Mouse (Mus musculus) ES-E14 (cell line): ENCODE data around the gene Cspg4. TPM values are rescaled to one million over a fixed set of nuclear protein-coding genes. Genes with fewer than 3 reads are reported as not detected.

Source experiments
- DNase-seq: peaks from one replicate; pipeline ENCODE4 v3.0.0-alpha.2; 2013; ENCODE audit warnings: low read depth, low spot score
- H3K27ac ChIP-seq: 2 replicates; pipeline ENCODE4 v1.5.1; 2012; ENCODE audit warnings: low read depth, mild to moderate bottlenecking, low read length, moderate library complexity, mixed read lengths; ENCODE audit not compliant: poor library complexity, insufficient read depth, severe bottlenecking
- H3K36me3 ChIP-seq: 2 replicates; pipeline ENCODE4 v1.6.1; 2012; ENCODE audit warnings: mild to moderate bottlenecking, low read length, moderate library complexity, mixed read lengths; ENCODE audit not compliant: control insufficient read depth, poor library complexity, insufficient read depth, severe bottlenecking
- H3K4me1 ChIP-seq, 2 experiments: fragments of 150-350 bp in 1 of 2; sonication (generic) in 1 of 2; 2 replicates each; pipeline ENCODE4 v1.6.1; 2012; ENCODE audit warnings: low read length in 2 of 2, mild to moderate bottlenecking in 1 of 2, mixed read lengths in 1 of 2; ENCODE audit not compliant: control insufficient read depth in 2 of 2, insufficient read depth in 2 of 2, poor library complexity in 1 of 2
- H3K4me3 ChIP-seq, 2 experiments: fragments of 150-350 bp in 1 of 2; sonication (generic) in 1 of 2; 2 replicates each; pipeline ENCODE4 v1.5.1; 2012; ENCODE audit warnings: low read length in 2 of 2, low read depth in 1 of 2, mild to moderate bottlenecking in 1 of 2, mixed read lengths in 1 of 2; ENCODE audit not compliant: insufficient read depth in 1 of 2, poor library complexity in 1 of 2, severe bottlenecking in 1 of 2
- H3K9ac ChIP-seq: 2 replicates; pipeline ENCODE4 v1.6.1; 2012; ENCODE audit warnings: low read depth, mild to moderate bottlenecking, low read length, mixed read lengths; ENCODE audit not compliant: poor library complexity, insufficient read depth, severe bottlenecking
- H3K9me3 ChIP-seq: fragments of 150-350 bp; sonication (generic); 2 replicates; pipeline ENCODE4 v1.6.1; 2012; ENCODE audit warnings: low read depth, mild to moderate bottlenecking, low read length; ENCODE audit not compliant: control insufficient read depth, insufficient read depth
- CHD2 ChIP-seq: IDR thresholded peaks from 2 replicates; pipeline ENCODE4 v1.6.1; 2014; ENCODE audit warnings: mild to moderate bottlenecking, low read depth, low read length, inconsistent platforms
- HCFC1 ChIP-seq: IDR thresholded peaks from 2 replicates; pipeline ENCODE4 v1.6.1; 2012; ENCODE audit warnings: low read length, inconsistent platforms, borderline replicate concordance; ENCODE audit not compliant: insufficient read depth
- MAFK ChIP-seq: IDR thresholded peaks from 2 replicates; pipeline ENCODE4 v1.6.1; 2014; ENCODE audit warnings: mild to moderate bottlenecking, low read depth, low read length, inconsistent platforms; ENCODE audit not compliant: insufficient read depth
- ZC3H11A ChIP-seq: IDR thresholded peaks from 2 replicates; pipeline ENCODE4 v1.6.1; 2012; ENCODE audit warnings: low read depth, mild to moderate bottlenecking, inconsistent platforms, low read length, borderline replicate concordance
- ZNF384 ChIP-seq: IDR thresholded peaks from 2 replicates; pipeline ENCODE4 v1.6.1; 2012; ENCODE audit warnings: low read depth, low read length, inconsistent platforms
- in situ Hi-C, 2 experiments: fragments of 600-800 bp; cut with MboI; formaldehyde crosslinking; loops; one replicate each; pipeline ENCODE4 v1.15.1; 2025; ENCODE audit warnings: low sequenced_read_pairs in 2 of 2, inconsistent platforms in 1 of 2; ENCODE audit not compliant: unreplicated experiment in 2 of 2
- total RNA-seq: library from RNA; depleted of rRNA; stranded (reverse); fragments of 300-350 nt; gene quantifications from 2 replicates; pipeline ENCODE4 v1.2.3, GENCODE M21; 2012

Gene Cspg4
- total RNA-seq, 1 experiment = 1.3 TPM

GRCm38 (mm10) chr9:56828841-56829240 is 36.0 kb upstream of the Cspg4 start:
- Histone ChIP-seq H3K4me3 (no peak overlapping the region), H3K9me3 (no peaks in the 10 kb centered on the region), H3K27ac (no peak overlapping the region), H3K9ac (no peak overlapping the region), H3K4me1 (peaks cover 0 to 6% of the 10 kb centered on the region in 2 experiments; a peak in 2 of 4 replicates), H3K36me3 (no peaks in the 10 kb centered on the region)
- DNase-seq = no peak
- in situ Hi-C loops = no loop called here
- no peak for TF ChIP-seq HCFC1
- TF ChIP-seq ZNF384 = no peak
- no peak for TF ChIP-seq ZC3H11A
- TF ChIP-seq MAFK = no peak
- TF ChIP-seq CHD2 = no peak

GRCm38 (mm10) chr9:56830162-56830561 is 34.7 kb upstream of the Cspg4 start:
- Histone ChIP-seq H3K36me3 (no peaks in the 10 kb centered on the region), H3K4me1 (peaks cover 0 to 6% of the 10 kb centered on the region in 2 experiments; a peak in 2 of 4 replicates), H3K9ac (no peak overlapping the region), H3K4me3 (no peak overlapping the region), H3K9me3 (no peaks in the 10 kb centered on the region), H3K27ac (no peak overlapping the region)
- in situ Hi-C loops = no loop called here
- TF ChIP-seq ZNF384 (no peak), CHD2 (no peak), MAFK (no peak)
- peak; percentile 41 for DNase-seq

DNA sequence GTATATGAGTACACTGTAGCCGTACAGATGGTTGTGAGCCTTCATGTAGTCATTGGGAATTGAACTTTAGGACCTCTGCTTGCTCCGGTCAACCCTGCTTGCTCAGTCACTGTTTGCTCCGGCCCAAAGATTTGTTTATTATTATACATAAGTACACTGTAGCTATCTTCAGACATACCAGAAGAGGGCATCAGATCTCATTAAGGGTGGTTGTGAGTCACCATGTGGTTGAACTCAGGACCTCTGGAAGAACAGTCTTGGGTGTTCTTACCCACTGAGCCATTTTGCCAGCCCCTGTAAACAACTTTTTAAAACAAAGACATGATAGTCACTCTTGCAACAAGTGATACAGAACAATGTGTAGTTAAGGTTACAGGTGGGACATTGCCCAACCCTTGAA is 32.9 kb upstream of the Cspg4 start:
- Histone ChIP-seq H3K9me3 (no peaks in the 10 kb centered on the region), H3K4me3 (no peak overlapping the region), H3K36me3 (no peaks in the 10 kb centered on the region), H3K4me1 (peaks cover 0 to 6% of the 10 kb centered on the region in 2 experiments; a peak in 2 of 4 replicates), H3K27ac (no peak overlapping the region), H3K9ac (no peak overlapping the region)
- TF ChIP-seq HCFC1 = no peak
- no peak for TF ChIP-seq MAFK
- no peak for TF ChIP-seq ZC3H11A
- TF ChIP-seq CHD2 = no peak
- TF ChIP-seq ZNF384 = no peak
- in situ Hi-C loops = no loop called here
- DNase-seq = no peak

DNA sequence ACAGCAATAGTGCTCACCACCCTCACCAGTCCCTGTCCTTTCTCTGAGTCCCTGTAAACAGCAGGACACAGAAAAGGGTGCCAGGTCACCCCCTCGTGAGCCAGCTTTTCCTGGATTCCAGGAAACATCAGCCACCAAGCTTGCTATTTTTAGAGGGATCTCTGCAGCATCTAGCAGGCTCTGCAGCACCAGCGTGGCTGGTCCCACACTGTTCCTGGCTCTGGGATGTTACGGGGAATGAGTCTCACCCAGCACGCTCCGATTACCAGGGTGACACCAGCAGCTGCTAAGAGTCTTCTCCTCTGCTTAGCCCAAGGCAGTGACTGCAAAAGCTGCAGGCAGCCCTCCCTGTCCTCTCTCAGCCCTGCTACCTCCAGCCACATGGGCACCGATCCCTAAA is 31.9 kb upstream of the Cspg4 start:
- H3K27ac ChIP-seq = no peak overlapping the region
- H3K36me3 ChIP-seq = no peaks in the 10 kb centered on the region
- H3K4me3 ChIP-seq = no peak overlapping the region
- no peak overlapping the region for H3K9ac ChIP-seq
- peaks cover 0 to 6% of the 10 kb centered on the region in 2 experiments; a peak in 2 of 4 replicates for H3K4me1 ChIP-seq
- in situ Hi-C loops = no loop called here
- H3K9me3 ChIP-seq = no peaks in the 10 kb centered on the region
- DNase-seq = no peak
- no peak for TF ChIP-seq ZNF384
- TF ChIP-seq MAFK = no peak
- TF ChIP-seq ZC3H11A = no peak
- no peak for TF ChIP-seq HCFC1
- no peak for TF ChIP-seq CHD2

GRCm38 (mm10) chr9:56835152-56835551 is 29.7 kb upstream of the Cspg4 start:
- in situ Hi-C loops = no loop called here

More at GRCm38 (mm10) chr9:56835152-56835551, 29.7 kb upstream of the Cspg4 start:
- H3K27ac ChIP-seq = no peak overlapping the region
- TF ChIP-seq ZNF384 = no peak
- TF ChIP-seq ZC3H11A = no peak
- TF ChIP-seq MAFK = no peak
- no peak for TF ChIP-seq HCFC1
- peaks cover 0 to 2% of the 10 kb centered on the region in 2 experiments; a peak in 2 of 4 replicates for H3K4me1 ChIP-seq
- no peak overlapping the region for H3K4me3 ChIP-seq
- no peak for DNase-seq
- H3K9me3 ChIP-seq = no peaks in the 10 kb centered on the region
- no peak overlapping the region for H3K9ac ChIP-seq
- no peaks in the 10 kb centered on the region for H3K36me3 ChIP-seq
